Mouse (Mus musculus) liver, postnatal 0 days (tissue): ENCODE data around the gene Tgfb1i1. TPM values are rescaled to one million over a fixed set of nuclear protein-coding genes. Genes with fewer than 3 reads are reported as not detected.

Experiments
- ATAC-seq: fragments of 200-750 bp; cut with Nextera tagmentation; 2 replicates; pipeline ENCODE4 v1.8.0; 2017; ENCODE audit warnings: mild to moderate bottlenecking, moderate library complexity
- DNase-seq: peaks from one replicate; pipeline ENCODE4 v3.0.0-alpha.2; 2016
- H3K27ac ChIP-seq: fragments of 300-500 bp; sonication (generic); 2 replicates; pipeline ENCODE4 v1.5.1; 2014; ENCODE audit warnings: antibody characterized with exemption, moderate library complexity, mild to moderate bottlenecking, low read depth
- H3K27me3 ChIP-seq: fragments of 300-500 bp; sonication (generic); 2 replicates; pipeline ENCODE4 v1.6.1; 2014; ENCODE audit warnings: low read length, control low read depth, mixed read lengths; ENCODE audit not compliant: insufficient read depth
- H3K36me3 ChIP-seq: fragments of 300-500 bp; sonication (generic); replicated peaks from 2 replicates; pipeline ENCODE4 v1.6.1; 2014; ENCODE audit warnings: mild to moderate bottlenecking, control low read depth, low read length, moderate library complexity, mixed read lengths; ENCODE audit not compliant: insufficient read depth
- H3K4me1 ChIP-seq: fragments of 300-500 bp; sonication (generic); 2 replicates; pipeline ENCODE4 v1.6.1; 2014; ENCODE audit warnings: antibody characterized with exemption, mild to moderate bottlenecking, control low read depth; ENCODE audit not compliant: insufficient read depth
- H3K4me2 ChIP-seq: fragments of 300-500 bp; sonication (generic); 2 replicates; pipeline ENCODE4 v1.6.1; 2014; ENCODE audit warnings: low read depth, mild to moderate bottlenecking, low read length, moderate library complexity, mixed read lengths
- H3K4me3 ChIP-seq: fragments of 300-500 bp; sonication (generic); 2 replicates; pipeline ENCODE4 v1.5.1; 2014; ENCODE audit warnings: low read depth, low read length
- H3K9ac ChIP-seq: fragments of 300-500 bp; sonication (generic); replicated peaks from 2 replicates; pipeline ENCODE4 v1.6.1; 2014; ENCODE audit warnings: mild to moderate bottlenecking, moderate library complexity
- H3K9me3 ChIP-seq: fragments of 300-500 bp; sonication (generic); 2 replicates; pipeline ENCODE4 v1.6.1; 2016; ENCODE audit warnings: mild to moderate bottlenecking, control low read depth, low read length, mixed read lengths
- CTCF ChIP-seq: sonication (generic); IDR thresholded peaks from 2 replicates; pipeline ENCODE4 v1.5.1; 2016; ENCODE audit warnings: antibody characterized with exemption, low read depth
- EP300 ChIP-seq: IDR thresholded peaks from 2 replicates; pipeline ENCODE4 v1.6.1; 2016; ENCODE audit warnings: antibody characterized with exemption, low read depth, mild to moderate bottlenecking
- WGBS: fragments of 180-500 bp; shearing (Covaris S2); extraction: QIAGEN DNeasy Blood & Tissue Kit; methylation state at CpG from one replicate; pipeline ENCODE4 v1.1.7; 2014; ENCODE audit not compliant: insufficient replicate concordance; 5-methylcytosine and 5-hydroxymethylcytosine counted together
- polyA plus RNA-seq: library from polyadenylated mRNA; unstranded; fragments of >200 nt; fragmentation: Nextera tagmentation; extraction: Ambion mirVana; gene quantifications from 2 replicates; pipeline ENCODE4 v1.2.1, GENCODE M21; 2015

Tgfb1i1 gene
- polyA plus RNA-seq, 1 experiment from 2014 or later, result 10.4 TPM

DNA sequence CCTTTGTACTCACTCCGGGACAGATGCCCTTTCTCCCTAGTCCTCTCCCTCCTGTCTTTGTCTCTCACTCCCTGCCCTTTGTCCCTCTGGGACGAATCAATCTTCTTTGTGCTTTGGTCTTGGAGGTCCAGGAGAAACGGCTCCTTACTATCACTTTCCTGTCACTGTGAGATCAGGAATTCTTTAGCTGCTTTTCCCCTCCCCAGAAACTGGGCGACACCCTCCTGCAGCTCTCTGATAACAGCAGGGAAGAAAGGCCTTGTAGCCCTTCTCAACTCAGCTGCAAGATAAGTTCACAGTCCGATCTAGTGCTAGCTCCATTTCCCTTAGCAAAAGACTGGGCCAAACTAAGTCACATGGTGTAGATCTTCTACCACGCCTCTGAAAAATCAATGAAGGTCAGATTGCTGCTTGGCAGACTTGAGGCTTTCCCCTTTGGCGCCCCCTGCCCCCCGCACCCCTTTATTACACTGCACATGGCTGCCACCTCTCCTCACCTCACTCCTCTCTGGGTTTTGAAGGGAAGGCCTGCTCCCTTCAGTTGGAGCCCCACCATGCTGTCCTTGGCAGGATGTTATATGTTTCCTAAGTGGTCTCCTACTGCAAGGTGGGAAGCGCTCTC lies 42.4 kb downstream of the Tgfb1i1 start:
- Histone ChIP-seq H3K4me2 (peak overlapping the region; percentile 71), H3K4me1 (peaks cover 30% of the 10 kb centered on the region), H3K9ac (peak overlapping the region; percentile 62)

DNA sequence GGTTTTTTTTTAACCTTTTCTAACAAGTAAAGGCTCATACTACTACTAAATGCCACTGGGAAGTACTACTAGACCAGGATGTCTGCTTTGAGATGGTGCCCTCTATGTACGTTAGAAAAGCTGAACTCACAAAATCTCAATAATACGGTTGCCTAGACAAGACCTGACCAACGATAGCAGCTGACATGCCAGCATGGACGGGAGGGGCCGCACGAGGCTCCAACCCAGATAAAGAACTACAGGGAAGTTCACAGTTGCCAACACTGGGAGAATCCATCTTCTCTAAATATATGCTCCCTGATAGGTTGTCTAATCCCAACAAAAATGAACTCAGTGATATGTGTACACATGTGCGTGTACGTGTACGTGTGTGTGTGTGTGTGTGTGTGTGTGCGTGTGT lies 48.2 kb downstream of the Tgfb1i1 start:
- DNase-seq (no peak), ATAC-seq (no peak)
- no peak overlapping the region for H3K4me3 ChIP-seq
- peak overlapping the region; percentile 19; the same call in 1 of the 2 replicates for H3K4me2 ChIP-seq
- WGBS, result 71% methylated on average over 10 of the region's 10 CpGs
- no peak for TF ChIP-seq CTCF
- no peak for TF ChIP-seq EP300
- no peaks in the 10 kb centered on the region for H3K27me3 ChIP-seq
- H3K36me3 ChIP-seq, result peaks cover 11% of the 10 kb centered on the region
- no peak overlapping the region for H3K27ac ChIP-seq
- H3K4me1 ChIP-seq, result peaks cover 42% of the 10 kb centered on the region
- no peak overlapping the region for H3K9ac ChIP-seq
- H3K9me3 ChIP-seq, result no peaks in the 10 kb centered on the region

More for the DNA sequence above, 42.4 kb downstream of the Tgfb1i1 start:
- peak; percentile 65 for DNase-seq
- H3K9me3 ChIP-seq, result no peaks in the 10 kb centered on the region
- H3K36me3 ChIP-seq, result peaks cover 39% of the 10 kb centered on the region
- TF ChIP-seq EP300 (peak; percentile 94), CTCF (peak; percentile 71)
- peak overlapping the region; percentile 44 for H3K4me3 ChIP-seq
- peak; percentile 96 for ATAC-seq
- WGBS, result 39% methylated on average over 9 of the region's 9 CpGs
- H3K27me3 ChIP-seq, result no peaks in the 10 kb centered on the region
- peak overlapping the region; percentile 84 for H3K27ac ChIP-seq

DNA sequence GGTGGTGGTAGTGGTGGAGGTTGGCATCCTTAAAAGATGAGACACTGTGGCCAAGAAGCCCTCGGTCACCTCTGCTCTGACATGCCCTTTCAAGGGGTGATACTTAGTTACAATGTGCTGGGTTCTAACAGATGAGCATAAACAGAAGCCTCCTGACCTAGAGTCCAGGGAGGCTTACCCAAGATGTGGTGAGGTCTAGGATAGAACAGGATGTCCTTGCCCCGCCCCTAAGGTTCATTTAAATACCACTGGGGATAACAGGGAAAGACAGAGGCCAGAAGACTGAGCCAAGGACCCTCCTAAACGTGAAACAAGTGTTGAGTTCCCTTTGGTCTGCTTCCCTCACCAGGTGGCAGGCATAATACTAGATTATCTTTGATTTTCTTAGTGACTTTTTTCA lies 49.9 kb downstream of the Tgfb1i1 start:
- Histone ChIP-seq H3K4me2 (peak overlapping the region; percentile 86), H3K36me3 (peaks cover 9% of the 10 kb centered on the region; the same call in 1 of the 2 replicates), H3K9ac (peak overlapping the region; percentile 82), H3K4me1 (peaks cover 40% of the 10 kb centered on the region), H3K27me3 (no peaks in the 10 kb centered on the region), H3K27ac (0 out of 2 replicates have a peak overlapping the region, but pooled peaks have one; percentile 23), H3K4me3 (peak overlapping the region; percentile 88), H3K9me3 (no peaks in the 10 kb centered on the region)
- no peak for DNase-seq
- ATAC-seq, result no peak
- 48% methylated on average over 3 of the region's 3 CpGs for WGBS
- no peak for TF ChIP-seq CTCF
- TF ChIP-seq EP300, result no peak

GRCm38 (mm10) chr7:128297291-128297616 lies 50.6 kb downstream of the Tgfb1i1 start:
- H3K4me3 ChIP-seq, result peak overlapping the region; percentile 88
- H3K27ac ChIP-seq, result peak overlapping the region; percentile 77
- no peaks in the 10 kb centered on the region for H3K9me3 ChIP-seq
- H3K36me3 ChIP-seq, result 0 out of 2 replicates have a peak, but pooled peaks cover 4% of the 10 kb centered on the region
- peak overlapping the region; percentile 82 for H3K9ac ChIP-seq
- DNase-seq, result peak; percentile 23
- H3K27me3 ChIP-seq, result no peaks in the 10 kb centered on the region
- 23% methylated on average over 10 of the region's 10 CpGs for WGBS
- peak overlapping the region; percentile 86 for H3K4me2 ChIP-seq
- H3K4me1 ChIP-seq, result peaks cover 40% of the 10 kb centered on the region
- peak; percentile 9; the same call in 1 of the 2 replicates for ATAC-seq
- TF ChIP-seq CTCF (no peak), EP300 (no peak)

- Histone ChIP-seq H3K27ac (peak within 1 kb of the TSS; percentile 77), H3K9me3 (no peaks in the 10 kb centered on the region), H3K27me3 (no peaks in the 10 kb centered on the region), H3K9ac (peak within 1 kb of the TSS; percentile 82), H3K4me1 (peaks cover 37% of the 10 kb centered on the region), H3K36me3 (0 out of 2 replicates have a peak, but pooled peaks cover 2% of the 10 kb centered on the region), H3K4me2 (peak within 1 kb of the TSS; percentile 86), H3K4me3 (peak within 1 kb of the TSS; percentile 88)
- TF ChIP-seq CTCF (no peak), EP300 (no peak)
- DNase-seq (peak; percentile 75), ATAC-seq (peak; percentile 74)
- under 1% methylated on average over 47 of the region's 47 CpGs for WGBS
Observed at GRCm38 (mm10) chr7:128297617-128298480, 51.2 kb downstream of the Tgfb1i1 start, which contains the start of gene BC017158. TSS of gene BC017158 (minus strand) at chr7:128298170.
